Mouse (Mus musculus) embryonic fibroblast, embryonic 13.5 days (primary cell): Measurements from ENCODE around the gene Gba. TPM values are rescaled to one million over a fixed set of nuclear protein-coding genes. Genes with fewer than 3 reads are reported as not detected.

ENCODE experiments used
- H3K27ac ChIP-seq: 2 replicates; pipeline ENCODE4 v1.5.1; 2012; ENCODE audit warnings: low read length, control low read depth, inconsistent platforms; ENCODE audit not compliant: insufficient read depth
- H3K4me1 ChIP-seq: 2 replicates; pipeline ENCODE4 v1.6.1; 2011; ENCODE audit warnings: low read length; ENCODE audit not compliant: control insufficient read depth, insufficient read depth
- H3K4me3 ChIP-seq: 2 replicates; pipeline ENCODE4 v1.5.1; 2011; ENCODE audit warnings: mild to moderate bottlenecking, control low read depth, low read length; ENCODE audit not compliant: insufficient read depth
- CTCF ChIP-seq: IDR thresholded peaks from 2 replicates; pipeline ENCODE4 v1.5.1; 2011; ENCODE audit warnings: mild to moderate bottlenecking, control low read depth, low read length, moderate library complexity, borderline replicate concordance; ENCODE audit not compliant: insufficient read depth
- POLR2A ChIP-seq: IDR thresholded peaks from 2 replicates; pipeline ENCODE4 v1.6.1; 2011; ENCODE audit warnings: low read depth, mild to moderate bottlenecking, control low read depth, low read length, moderate library complexity
- polyA plus RNA-seq: library from polyadenylated mRNA; stranded (reverse); fragments of >200 nt; gene quantifications from 2 replicates; pipeline ENCODE4 v1.2.4, GENCODE M21; 2011; ENCODE audit warnings: low read depth; ENCODE audit not compliant: missing spikeins, insufficient read length

The Gba gene
- polyA plus RNA-seq, 1 experiment = 86.8 TPM

DNA sequence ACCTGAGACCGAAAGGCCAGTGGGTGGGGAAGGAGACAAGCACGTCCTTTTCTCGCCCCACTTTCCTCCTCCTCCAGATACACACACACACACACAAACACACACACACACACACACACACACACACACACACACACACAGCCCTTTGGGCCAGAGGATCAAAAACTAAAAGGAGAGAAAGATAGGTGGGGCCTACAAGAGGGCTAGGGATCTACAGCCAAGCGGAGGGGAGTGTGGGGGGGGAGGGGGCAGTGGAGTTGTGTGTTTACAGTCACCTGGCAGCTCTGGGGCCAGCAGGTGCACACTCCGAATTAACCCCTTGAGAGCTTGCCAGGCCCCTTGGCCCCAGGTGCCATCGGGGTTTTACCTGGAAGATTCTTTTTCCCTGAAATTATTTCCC, 29.9 kb downstream of the Gba start:
- Histone ChIP-seq H3K4me3 (no peak overlapping the region), H3K4me1 (0 out of 2 replicates have a peak, but pooled peaks cover 4% of the 10 kb centered on the region), H3K27ac (no peak overlapping the region)
- no peak for TF ChIP-seq CTCF
- TF ChIP-seq POLR2A = no peak

- H3K27ac ChIP-seq = no peak overlapping the region
These were observed 30.9 kb downstream of the Gba start for GRCm38 (mm10) chr3:89233562-89234110.

DNA sequence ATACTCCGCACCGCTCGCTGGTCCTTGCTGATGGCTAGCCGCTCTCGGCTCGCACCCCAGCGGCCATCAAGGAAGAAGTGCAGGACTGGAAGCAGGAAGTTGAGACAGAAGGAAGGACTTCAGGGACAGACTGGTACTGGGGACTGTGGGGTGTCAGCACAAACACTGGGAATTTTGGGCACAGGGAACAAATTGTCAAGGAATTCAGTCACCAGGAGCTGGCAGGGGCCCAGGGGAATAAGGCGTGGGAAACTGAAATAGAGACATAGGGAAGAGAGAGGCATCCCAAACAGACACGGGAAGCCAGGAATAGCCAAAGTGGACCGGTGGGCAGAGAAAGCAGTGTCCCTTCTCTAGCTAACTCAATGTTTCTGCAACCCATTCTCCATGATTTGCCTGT, 33.8 kb downstream of the Gba start:
- Histone ChIP-seq H3K4me3 (no peak overlapping the region), H3K4me1 (no peaks in the 10 kb centered on the region), H3K27ac (no peak overlapping the region)
- TF ChIP-seq CTCF (no peak), POLR2A (no peak)

More at GRCm38 (mm10) chr3:89233562-89234110, 30.9 kb downstream of the Gba start:
- H3K4me3 ChIP-seq = no peak overlapping the region
- no peak for TF ChIP-seq POLR2A
- TF ChIP-seq CTCF = no peak
- H3K4me1 ChIP-seq = no peaks in the 10 kb centered on the region

DNA sequence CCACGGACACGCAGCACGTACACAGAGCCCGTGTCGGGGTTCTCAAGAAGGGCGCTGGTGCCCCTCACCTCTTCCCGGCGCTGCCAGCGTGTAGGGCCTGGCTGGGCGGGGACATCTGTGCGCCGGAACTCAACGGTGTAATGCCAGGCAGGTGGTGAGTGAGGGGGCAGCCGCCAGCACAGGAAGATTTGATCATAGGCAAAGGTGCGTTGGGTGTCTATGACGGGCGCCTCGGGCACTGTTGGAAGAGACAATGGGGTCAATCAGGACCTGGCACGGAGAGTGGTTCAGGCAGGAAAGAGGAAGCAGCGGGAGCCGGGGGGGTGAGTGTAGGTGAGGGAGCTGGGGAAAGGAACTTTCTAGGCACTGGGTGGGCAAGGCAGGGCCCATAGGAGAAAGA, 35.0 kb downstream of the Gba start:
- H3K27ac ChIP-seq = no peak overlapping the region
- no peak overlapping the region for H3K4me3 ChIP-seq
- no peaks in the 10 kb centered on the region for H3K4me1 ChIP-seq
- TF ChIP-seq CTCF = no peak
- no peak for TF ChIP-seq POLR2A

- TF ChIP-seq CTCF = no peak
- no peak for TF ChIP-seq POLR2A
- Histone ChIP-seq H3K4me3 (no peak overlapping the region), H3K27ac (no peak overlapping the region)
These were observed 35.8 kb downstream of the Gba start for GRCm38 (mm10) chr3:89238494-89238893.

DNA sequence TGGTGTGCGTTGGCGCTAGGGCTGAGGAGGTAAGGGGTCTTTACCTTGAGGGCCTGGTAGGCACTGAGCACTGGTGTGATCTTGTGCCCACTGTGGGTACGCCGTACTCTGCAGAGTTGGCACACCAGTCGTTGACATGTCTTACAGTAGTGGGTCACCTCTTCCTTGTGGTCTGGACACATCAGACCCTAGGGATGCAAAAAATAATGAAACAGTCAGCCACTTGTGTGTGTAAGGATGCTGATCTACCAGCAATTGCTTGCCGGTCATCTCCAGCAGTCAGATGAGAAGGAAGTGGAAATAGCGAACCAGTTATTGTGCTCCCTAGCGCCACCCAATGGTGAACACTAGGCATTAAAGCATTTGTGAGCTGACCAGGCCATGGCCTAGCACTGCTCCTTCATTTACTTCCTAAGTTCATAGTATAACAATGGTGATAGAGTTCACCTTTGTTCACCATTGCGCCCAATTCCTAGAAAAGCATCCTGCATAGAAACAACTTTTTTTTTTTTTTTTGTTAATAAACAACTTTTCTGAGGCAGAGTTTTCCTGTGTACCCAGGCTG, 39.7 kb downstream of the Gba start:
- H3K27ac ChIP-seq = no peak overlapping the region
- TF ChIP-seq POLR2A = no peak
- TF ChIP-seq CTCF = peak; percentile 41; the same call in 1 of the 2 replicates
- no peak overlapping the region for H3K4me3 ChIP-seq
- peaks cover 2% of the 10 kb centered on the region; the same call in 1 of the 2 replicates for H3K4me1 ChIP-seq

More at GRCm38 (mm10) chr3:89238494-89238893, 35.8 kb downstream of the Gba start:
- no peaks in the 10 kb centered on the region for H3K4me1 ChIP-seq

DNA sequence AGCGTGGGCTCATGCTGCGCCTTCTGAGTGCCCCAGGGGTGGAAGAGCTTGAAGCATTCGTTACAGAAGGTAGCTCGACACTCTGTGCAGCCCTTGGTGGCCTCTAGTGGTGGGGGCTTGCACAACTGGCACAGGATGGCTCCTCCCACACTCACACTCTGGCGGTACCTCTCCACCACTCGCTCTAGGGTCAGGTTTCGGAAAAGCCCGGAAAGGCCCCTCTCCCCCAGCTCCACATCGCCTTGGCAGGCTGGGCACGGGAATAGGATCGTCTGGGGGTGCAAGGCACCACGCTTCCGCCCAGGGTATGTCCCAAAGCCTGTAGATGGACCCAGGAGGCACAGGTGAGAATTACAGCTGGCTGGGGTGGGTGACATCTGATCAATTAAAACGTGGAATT, 40.9 kb downstream of the Gba start:
- H3K27ac ChIP-seq = no peak overlapping the region
- H3K4me3 ChIP-seq = peak overlapping the region; percentile 12; the same call in 1 of the 2 replicates
- peaks cover 4% of the 10 kb centered on the region; the same call in 1 of the 2 replicates for H3K4me1 ChIP-seq
- TF ChIP-seq CTCF = peak; percentile 67; the same call in 1 of the 2 replicates
- no peak for TF ChIP-seq POLR2A

DNA sequence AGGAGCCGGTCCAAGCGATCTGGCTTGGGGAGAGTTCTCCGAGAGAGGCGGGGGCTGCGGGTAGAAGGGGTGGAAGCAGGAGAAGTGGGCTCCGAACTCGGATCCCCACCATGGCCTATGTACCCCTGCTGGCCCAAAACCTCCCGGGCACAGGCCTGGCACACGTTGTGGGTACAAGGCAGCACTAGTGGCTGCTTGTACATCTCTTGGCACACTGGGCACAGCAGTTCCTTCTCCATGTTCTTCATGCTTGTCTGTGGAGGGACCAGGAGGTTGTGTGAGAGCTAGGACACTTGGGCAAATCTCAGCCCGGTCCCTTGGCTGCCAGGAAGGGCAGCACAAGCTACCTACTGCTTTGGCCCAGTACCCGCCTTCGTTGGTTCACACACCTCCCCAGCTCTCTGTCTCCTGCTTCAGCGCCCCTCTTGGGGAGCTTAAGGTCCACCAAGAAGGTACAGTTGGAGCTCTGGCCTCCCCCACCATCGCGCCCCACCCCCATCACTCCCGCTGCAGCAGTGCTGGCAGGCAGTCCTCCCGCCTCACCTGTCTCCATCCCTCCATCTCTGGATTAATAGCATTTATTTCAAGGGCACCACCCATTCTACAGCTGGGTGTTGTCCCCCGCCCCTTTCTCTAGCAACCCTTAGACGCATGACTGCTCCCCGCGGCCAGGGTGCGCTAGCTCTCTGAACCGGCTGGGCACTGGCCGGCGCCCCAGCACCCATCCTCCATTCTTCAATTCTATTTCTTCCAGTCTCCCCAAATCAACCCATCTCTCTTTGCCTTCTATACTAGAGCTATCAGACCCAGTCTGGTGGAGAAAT, 41.6 kb downstream of the Gba start:
- Histone ChIP-seq H3K27ac (peak overlapping the region; percentile 39; the same call in 1 of the 2 replicates), H3K4me1 (peaks cover 4% of the 10 kb centered on the region; the same call in 1 of the 2 replicates), H3K4me3 (peak overlapping the region; percentile 56)
- TF ChIP-seq POLR2A (no peak; the same call in 1 of the 2 replicates), CTCF (no peak)

DNA sequence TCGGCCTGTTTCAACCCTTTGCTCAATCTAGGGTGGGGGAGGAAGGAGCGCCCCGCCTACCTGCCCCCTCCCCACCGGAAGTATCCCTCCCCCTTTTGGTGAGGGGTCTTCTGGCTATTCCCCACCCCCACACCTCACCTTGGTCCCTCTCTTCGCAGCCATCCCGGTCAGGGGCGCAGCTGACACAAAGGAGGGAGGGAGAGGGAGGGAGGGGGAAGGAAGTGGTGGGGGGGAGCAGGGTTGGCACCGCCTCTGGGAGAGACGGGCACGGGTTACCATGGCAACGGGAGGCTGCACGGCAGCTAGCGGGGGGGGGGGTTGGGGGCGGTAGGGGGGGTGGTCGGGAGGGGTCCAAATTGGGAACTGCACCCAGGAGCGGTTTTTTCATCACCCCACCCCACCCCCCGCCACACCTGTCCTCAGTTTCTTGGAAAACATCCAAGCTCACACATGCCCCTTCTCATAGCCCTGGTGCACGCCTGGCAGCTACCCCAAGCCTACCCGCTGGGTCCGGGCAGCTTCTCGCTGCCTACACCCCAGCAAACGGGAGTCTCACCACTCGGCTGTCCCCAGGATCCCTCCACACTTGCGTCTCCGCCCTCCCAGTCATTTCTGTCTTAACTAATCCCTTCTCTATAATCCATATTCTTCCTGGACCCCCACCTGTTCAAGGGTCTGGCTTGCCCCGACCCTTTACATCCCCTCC, 42.4 kb downstream of the Gba start:
- TF ChIP-seq CTCF (no peak), POLR2A (peak; percentile 28; the same call in 1 of the 2 replicates)
- H3K27ac ChIP-seq = peak overlapping the region; percentile 70
- H3K4me1 ChIP-seq = peaks cover 4% of the 10 kb centered on the region; the same call in 1 of the 2 replicates
- peak overlapping the region; percentile 56 for H3K4me3 ChIP-seq
